26 mouse cellular contexts compared by ENCODE assay signal in genomic region chr1:179845832-179846499, GRCm38 (mm10). TPM values are rescaled to one million over a fixed set of nuclear protein-coding genes. Genes with fewer than 3 reads are reported as not detected.
DNase-seq lines count a peak whose midpoint lies in the region; ATAC-seq and TF ChIP-seq lines count a peak whose summit lies in the region.
"Had no signal": no experiment of that assay in that cellular context is flagged by ENCODE, and none has a peak within 500 bp of the region (broad histone marks: within the 10 kb centered on the region; RNA-seq: fewer than 3 reads in every experiment).

No protein-coding gene starts in this region.

- TF ChIP-seq EP300 in CH12.LX (IDR thresholded peaks at IDR 0.05; ENCODE audit: low read length), result peak; percentile 33; the same call in 1 of the 2 replicates

- peak overlapping the region; percentile 56 for H3K4me2 ChIP-seq in CH12.LX (ENCODE audit: insufficient read depth, low read depth, poor library complexity, severe bottlenecking)
- H3K4me2 ChIP-seq: embryonic facial prominence, embryonic 12.5 days; forebrain, embryonic 13.5 days; forebrain, embryonic 15.5 days had no signal

- peak overlapping the region; percentile 39 to 61 (median 60) for H3K4me3 ChIP-seq in CH12.LX (replicated peaks in 1 of 3; ENCODE audit: low read depth in 2 of 3, low read length in 2 of 3, poor library complexity in 1 of 3)
- no peak overlapping the region for H3K4me3 ChIP-seq in lung, adult 2 months (replicated peaks; ENCODE audit: extremely low read depth, low read depth, low read length)
- H3K4me3 ChIP-seq: embryonic facial prominence, embryonic 10.5 days; embryonic facial prominence, embryonic 12.5 days; forebrain, embryonic 13.5 days; forebrain, embryonic 15.5 days had no signal

- DNase-seq in CH12.LX (ENCODE audit: extremely low read depth), result peak; percentile 84
- peak; percentile 51 for DNase-seq in ES-CJ7 (ENCODE audit: low read depth, low spot score)
- peak; percentile 70 for DNase-seq in R1 (ENCODE audit: low read depth, low spot score)
- DNase-seq in brain, embryonic 14.5 days (ENCODE audit: low read depth), result peak; percentile 13
- no peak for DNase-seq in left cerebral cortex, postnatal 4 days
- DNase-seq in lung, adult 2 months, result no peak
- DNase-seq: adrenal gland, adult 8-10 months; adrenal gland, postnatal 14 days; adrenal gland, postnatal 36 days; cerebellum, adult 11-12 months; cerebellum, adult 2 months; cerebellum, adult 9-10 months; cerebellum, postnatal 10 days; cerebellum, postnatal 25 days; forebrain, postnatal 0 days had no signal

- no peak for TF ChIP-seq CTCF in CH12.LX (conservative IDR thresholded peaks at IDR 0.05 in 1 of 2, IDR thresholded peaks at IDR 0.05 in 1 of 2; ENCODE audit: low read depth in 2 of 2, low read length in 2 of 2)
- TF ChIP-seq CTCF in brain, embryonic 14.5 days (IDR thresholded peaks at IDR 0.05; ENCODE audit: borderline replicate concordance, extremely low read depth, insufficient read depth, insufficient read length), result no peak
- no peak for TF ChIP-seq CTCF in lung, adult 2 months (IDR thresholded peaks at IDR 0.05; ENCODE audit: insufficient read depth, low read length)

- intact Hi-C loops in left cerebral cortex, postnatal 4 days (cut with DNase I), result no loop called here

- no peaks in the 10 kb centered on the region for H3K9me3 ChIP-seq in CH12.LX (replicated peaks; ENCODE audit: low read length)
- H3K9me3 ChIP-seq: embryonic facial prominence, embryonic 10.5 days; embryonic facial prominence, embryonic 12.5 days; forebrain, embryonic 13.5 days; forebrain, embryonic 15.5 days; G1E had no signal

- no peaks in the 10 kb centered on the region for H3K27me3 ChIP-seq in CH12.LX (replicated peaks)
- H3K27me3 ChIP-seq: embryonic facial prominence, embryonic 12.5 days; forebrain, embryonic 13.5 days; forebrain, embryonic 15.5 days; Patski had no signal

- in situ Hi-C loops in CH12.LX (cut with MboI; ENCODE audit: low pct_ligation_motif_present, low pct_unique_long_range_greater_than_20kb, low sequenced_read_pairs), result loop anchor here (5.0 to 25.0 kb wide), 3 partner anchors 111 to 361 kb away; no protein-coding TSS in a partner anchor

- ATAC-seq in cerebellum, adult (ENCODE audit: insufficient number of reproducible peaks, low FRiP score, low TSS enrichment), result no peak
- ATAC-seq: activated CD4-positive, CD25-positive, alpha-beta regulatory T cell, adult 4 months; forebrain, postnatal 0 days; Patski had no signal

- peak overlapping the region; percentile 35 for H3K9ac ChIP-seq in CH12.LX (ENCODE audit: insufficient read depth, low read depth)
- H3K9ac ChIP-seq: embryonic facial prominence, embryonic 12.5 days; forebrain, embryonic 13.5 days; forebrain, embryonic 15.5 days; forebrain, postnatal 0 days had no signal

- peaks cover 4 to 43% of the 10 kb centered on the region in 2 experiments; a peak in 3 of 4 replicates for H3K4me1 ChIP-seq in CH12.LX (ENCODE audit: control insufficient read depth in 1 of 2, insufficient read depth in 2 of 2)
- peaks cover 11% of the 10 kb centered on the region for H3K4me1 ChIP-seq in lung, adult 2 months (ENCODE audit: control insufficient read depth, insufficient read depth, low read length)

- 0 out of 2 replicates have a peak, but pooled peaks cover 2% of the 10 kb centered on the region for H3K79me2 ChIP-seq in CH12.LX (replicated peaks; ENCODE audit: control insufficient read depth, extremely low read depth, insufficient read depth, poor library complexity, severe bottlenecking)

- dilution Hi-C loops in CH12.LX (cut with MboI; ENCODE audit: extremely low pct_ligation_motif_present, extremely low pct_unique_long_range_greater_than_20kb, low sequenced_read_pairs), result no loop called here

- peaks cover 11 to 39% of the 10 kb centered on the region in 2 experiments for H3K36me3 ChIP-seq in CH12.LX (replicated peaks in 1 of 2; ENCODE audit: control insufficient read depth in 1 of 2, insufficient read depth in 1 of 2, low read length in 1 of 2)
- H3K36me3 ChIP-seq: embryonic facial prominence, embryonic 10.5 days; embryonic facial prominence, embryonic 12.5 days; forebrain, embryonic 15.5 days; G1E had no signal

- no peak for TF ChIP-seq RAD21 in CH12.LX (IDR thresholded peaks at IDR 0.05; ENCODE audit: low read depth, low read length)

- H3K27ac ChIP-seq in CH12.LX (ENCODE audit: insufficient read depth, low read depth), result peak overlapping the region; percentile 68
- H3K27ac ChIP-seq: embryonic facial prominence, embryonic 10.5 days; embryonic facial prominence, embryonic 12.5 days; forebrain, embryonic 13.5 days; forebrain, embryonic 15.5 days had no signal

- TF ChIP-seq POLR2A in CH12.LX (IDR thresholded peaks at IDR 0.05; ENCODE audit: low read depth, low read length), result peak; percentile 73
- TF ChIP-seq POLR2A in brain, embryonic 14.5 days (IDR thresholded peaks at IDR 0.05; ENCODE audit: borderline replicate concordance, extremely low read depth, insufficient read depth, insufficient read length, poor library complexity, severe bottlenecking), result no peak
- TF ChIP-seq POLR2A in lung, adult 2 months (IDR thresholded peaks at IDR 0.05; ENCODE audit: borderline replicate concordance, extremely low read depth, low read depth, low read length), result no peak

- WGBS in lung, adult 2 months, result 91% methylated on average over 16 of the region's 16 CpGs

TF ChIP-seq in CH12.LX, 34 proteins besides CTCF, POLR2A, EP300 and RAD21 (continues in another document):
- TF ChIP-seq E2F4 (IDR thresholded peaks at IDR 0.05; ENCODE audit: insufficient replicate concordance, low read depth, low read length) (no peak), MAZ (IDR thresholded peaks at IDR 0.05; ENCODE audit: low read depth, low read length) (no peak), MXI1 (IDR thresholded peaks at IDR 0.05; ENCODE audit: low read depth, low read length) (peak; percentile 84; the same call in 1 of the 2 replicates), ZNF384 (IDR thresholded peaks at IDR 0.05; ENCODE audit: low read depth, low read length) (no peak), POLR2AphosphoS2 (IDR thresholded peaks at IDR 0.05; ENCODE audit: low read depth, low read length) (peak; percentile 45; the same call in 1 of the 2 replicates), PAX5 (IDR thresholded peaks at IDR 0.05; ENCODE audit: low read length) (no peak), NRF1 (IDR thresholded peaks at IDR 0.05; ENCODE audit: low read depth, low read length) (no peak), MYC (IDR thresholded peaks at IDR 0.05; ENCODE audit: low read depth, low read length) (peak; percentile 81; the same call in 1 of the 2 replicates), ZC3H11A (IDR thresholded peaks at IDR 0.05; ENCODE audit: low read depth, low read length) (no peak), KAT2A (IDR thresholded peaks at IDR 0.05; ENCODE audit: insufficient replicate concordance, low read length) (0 out of 2 replicates have a peak, but pooled peaks have one; percentile 19), CHD1 (IDR thresholded peaks at IDR 0.05; ENCODE audit: low read depth, low read length) (no peak), CHD2 (IDR thresholded peaks at IDR 0.05; ENCODE audit: low read length) (no peak; the same call in 1 of the 2 replicates), ETS1 (conservative IDR thresholded peaks at IDR 0.05; ENCODE audit: low read depth, low read length) (peak; percentile 57; the same call in 1 of the 2 replicates), NELFE (IDR thresholded peaks at IDR 0.05; ENCODE audit: low read depth, low read length) (peak; percentile 63; the same call in 1 of the 2 replicates), SMC3 (IDR thresholded peaks at IDR 0.05; ENCODE audit: low read depth, low read length) (no peak), UBTF (IDR thresholded peaks at IDR 0.05; ENCODE audit: low read depth, low read length) (no peak), GABPA (IDR thresholded peaks at IDR 0.05; ENCODE audit: insufficient replicate concordance, low read depth, low read length) (no peak), MAX (IDR thresholded peaks at IDR 0.05; ENCODE audit: low read length) (peak; percentile 64; the same call in 1 of the 2 replicates), JUN (IDR thresholded peaks at IDR 0.05; ENCODE audit: insufficient read depth, low read depth, low read length) (no peak), IRF4 (IDR thresholded peaks at IDR 0.05; ENCODE audit: low read depth, low read length) (no peak), MEF2A (IDR thresholded peaks at IDR 0.05; ENCODE audit: borderline replicate concordance, low read depth, low read length) (no peak), SIN3A (IDR thresholded peaks at IDR 0.05; ENCODE audit: low read length) (0 out of 2 replicates have a peak, but pooled peaks have one; percentile 51), BHLHE40 (IDR thresholded peaks at IDR 0.05; ENCODE audit: low read depth, low read length) (peak; percentile 94), MAFK (IDR thresholded peaks at IDR 0.05; ENCODE audit: insufficient replicate concordance, low read length) (no peak), USF2 (conservative IDR thresholded peaks at IDR 0.05; ENCODE audit: low read depth, low read length) (no peak), ZMIZ1 (IDR thresholded peaks at IDR 0.05; ENCODE audit: low read depth, low read length) (no peak), TBP (conservative IDR thresholded peaks at IDR 0.05; ENCODE audit: low read depth, low read length) (peak; percentile 75), USF1 (IDR thresholded peaks at IDR 0.05; ENCODE audit: low read depth, low read length) (no peak), HCFC1 (IDR thresholded peaks at IDR 0.05; ENCODE audit: low read depth, low read length) (peak; percentile 42), RCOR1 (conservative IDR thresholded peaks at IDR 0.05; ENCODE audit: low read depth, low read length) (no peak), ELF1 (IDR thresholded peaks at IDR 0.05; ENCODE audit: low read depth, low read length) (peak; percentile 59; the same call in 1 of the 2 replicates), JUND (conservative IDR thresholded peaks at IDR 0.05; ENCODE audit: low read depth, low read length) (no peak)

RNA-seq across cellular contexts. Expression of gene Ahctf1, which starts 42.5 kb away (rescaled TPM):
- total RNA-seq in CH12.LX (2012; rRNA removed) (79.2 and 81.0 TPM in 2 replicates), CH12.LX (2014; rRNA removed) (111 and 127 TPM in 2 replicates)
- polyA plus RNA-seq in CH12.LX (2012; ENCODE audit: insufficient read length, low read depth), result 90.3 and 96.0 TPM in 2 replicates
- 30.3 and 32.3 TPM in 2 replicates for polyA plus RNA-seq in brain, embryonic 14.5 days (2012; rRNA removed)
- total RNA-seq in left cerebral cortex, postnatal 4 days (2021), result 10 to 100 TPM; 37.3 to 40.5 TPM
- 5.3 and 6.9 TPM in 2 replicates for polyA plus RNA-seq in lung, adult 2 months (2012; rRNA removed)

RNA-seq across cellular contexts. Expression of gene Gm10518, which starts 42.8 kb away (rescaled TPM):
- 8.0 TPM in 2 replicates for total RNA-seq in CH12.LX (2012; rRNA removed)
- total RNA-seq in CH12.LX (2014; rRNA removed), result not detected in 2 replicates
- 0.40 TPM in 1 of 2 replicates, not detected in the other for polyA plus RNA-seq in CH12.LX (2012; ENCODE audit: insufficient read length, low read depth)
- polyA plus RNA-seq in brain, embryonic 14.5 days (2012; rRNA removed), result not detected in 2 replicates
- under 1 TPM in 1 of 2 experiments, not detected in 1; 0.30 TPM for total RNA-seq in left cerebral cortex, postnatal 4 days (2021)
- not detected in 2 replicates for polyA plus RNA-seq in lung, adult 2 months (2012; rRNA removed)
- total RNA-seq: adrenal gland, adult 18-20 months; adrenal gland, adult 8-10 months; adrenal gland, postnatal 14 days; adrenal gland, postnatal 36 days; forebrain, postnatal 0 days had no signal
- polyA plus RNA-seq: activated CD4-positive, CD25-positive, alpha-beta regulatory T cell, adult 4 months; cerebellum, adult 2 months; cortical plate, adult 2 months; embryonic facial prominence, embryonic 12.5 days; embryonic facial prominence, embryonic 14.5 days; forebrain, embryonic 13.5 days; forebrain, embryonic 15.5 days; forebrain, postnatal 0 days; G1E had no signal

Comparison
In these comparisons a context has a peak if more than half of its experiments do, and no peak if none do; other contexts are left out.
1. DNase-seq: peak in CH12.LX (single experiment), ES-CJ7 (single experiment), R1 (single experiment) and brain, embryonic 14.5 days (single experiment); none in left cerebral cortex, postnatal 4 days (single experiment) and lung, adult 2 months (single experiment).